Mouse (Mus musculus) ES-E14 (cell line): ENCODE measurements around the gene Tulp1. TPM values are rescaled to one million over a fixed set of nuclear protein-coding genes. Genes with fewer than 3 reads are reported as not detected.
A peak's percentile ranks its signal among the peaks of the same experiment; 100 is the strongest.
"Not testable (repeated sequence)": the region's sequence is repeated elsewhere in the genome, so short reads cannot be mapped to it uniquely, and the experiment has no call there.

Source experiments
- DNase-seq: peaks from one replicate; pipeline ENCODE4 v3.0.0-alpha.2; 2013; ENCODE audit warnings: low read depth, low spot score
- H3K27ac ChIP-seq: 2 replicates; pipeline ENCODE4 v1.5.1; 2012; ENCODE audit warnings: low read depth, mild to moderate bottlenecking, low read length, moderate library complexity, mixed read lengths; ENCODE audit not compliant: poor library complexity, insufficient read depth, severe bottlenecking
- H3K36me3 ChIP-seq: 2 replicates; pipeline ENCODE4 v1.6.1; 2012; ENCODE audit warnings: mild to moderate bottlenecking, low read length, moderate library complexity, mixed read lengths; ENCODE audit not compliant: control insufficient read depth, poor library complexity, insufficient read depth, severe bottlenecking
- H3K4me1 ChIP-seq, 2 experiments: fragments of 150-350 bp in 1 of 2; sonication (generic) in 1 of 2; 2 replicates each; pipeline ENCODE4 v1.6.1; 2012; ENCODE audit warnings: low read length in 2 of 2, mild to moderate bottlenecking in 1 of 2, mixed read lengths in 1 of 2; ENCODE audit not compliant: control insufficient read depth in 2 of 2, insufficient read depth in 2 of 2, poor library complexity in 1 of 2
- H3K4me3 ChIP-seq, 2 experiments: fragments of 150-350 bp in 1 of 2; sonication (generic) in 1 of 2; 2 replicates each; pipeline ENCODE4 v1.5.1; 2012; ENCODE audit warnings: low read length in 2 of 2, low read depth in 1 of 2, mild to moderate bottlenecking in 1 of 2, mixed read lengths in 1 of 2; ENCODE audit not compliant: insufficient read depth in 1 of 2, poor library complexity in 1 of 2, severe bottlenecking in 1 of 2
- H3K9ac ChIP-seq: 2 replicates; pipeline ENCODE4 v1.6.1; 2012; ENCODE audit warnings: low read depth, mild to moderate bottlenecking, low read length, mixed read lengths; ENCODE audit not compliant: poor library complexity, insufficient read depth, severe bottlenecking
- H3K9me3 ChIP-seq: fragments of 150-350 bp; sonication (generic); 2 replicates; pipeline ENCODE4 v1.6.1; 2012; ENCODE audit warnings: low read depth, mild to moderate bottlenecking, low read length; ENCODE audit not compliant: control insufficient read depth, insufficient read depth
- CHD2 ChIP-seq: IDR thresholded peaks from 2 replicates; pipeline ENCODE4 v1.6.1; 2014; ENCODE audit warnings: mild to moderate bottlenecking, low read depth, low read length, inconsistent platforms
- HCFC1 ChIP-seq: IDR thresholded peaks from 2 replicates; pipeline ENCODE4 v1.6.1; 2012; ENCODE audit warnings: low read length, inconsistent platforms, borderline replicate concordance; ENCODE audit not compliant: insufficient read depth
- MAFK ChIP-seq: IDR thresholded peaks from 2 replicates; pipeline ENCODE4 v1.6.1; 2014; ENCODE audit warnings: mild to moderate bottlenecking, low read depth, low read length, inconsistent platforms; ENCODE audit not compliant: insufficient read depth
- ZC3H11A ChIP-seq: IDR thresholded peaks from 2 replicates; pipeline ENCODE4 v1.6.1; 2012; ENCODE audit warnings: low read depth, mild to moderate bottlenecking, inconsistent platforms, low read length, borderline replicate concordance
- ZNF384 ChIP-seq: IDR thresholded peaks from 2 replicates; pipeline ENCODE4 v1.6.1; 2012; ENCODE audit warnings: low read depth, low read length, inconsistent platforms
- in situ Hi-C, 2 experiments: fragments of 600-800 bp; cut with MboI; formaldehyde crosslinking; loops; one replicate each; pipeline ENCODE4 v1.15.1; 2025; ENCODE audit warnings: low sequenced_read_pairs in 2 of 2, inconsistent platforms in 1 of 2; ENCODE audit not compliant: unreplicated experiment in 2 of 2
- total RNA-seq: library from RNA; depleted of rRNA; stranded (reverse); fragments of 300-350 nt; gene quantifications from 2 replicates; pipeline ENCODE4 v1.2.3, GENCODE M21; 2012

Tulp1 gene
- total RNA-seq, 1 experiment = 3.7 TPM

DNA sequence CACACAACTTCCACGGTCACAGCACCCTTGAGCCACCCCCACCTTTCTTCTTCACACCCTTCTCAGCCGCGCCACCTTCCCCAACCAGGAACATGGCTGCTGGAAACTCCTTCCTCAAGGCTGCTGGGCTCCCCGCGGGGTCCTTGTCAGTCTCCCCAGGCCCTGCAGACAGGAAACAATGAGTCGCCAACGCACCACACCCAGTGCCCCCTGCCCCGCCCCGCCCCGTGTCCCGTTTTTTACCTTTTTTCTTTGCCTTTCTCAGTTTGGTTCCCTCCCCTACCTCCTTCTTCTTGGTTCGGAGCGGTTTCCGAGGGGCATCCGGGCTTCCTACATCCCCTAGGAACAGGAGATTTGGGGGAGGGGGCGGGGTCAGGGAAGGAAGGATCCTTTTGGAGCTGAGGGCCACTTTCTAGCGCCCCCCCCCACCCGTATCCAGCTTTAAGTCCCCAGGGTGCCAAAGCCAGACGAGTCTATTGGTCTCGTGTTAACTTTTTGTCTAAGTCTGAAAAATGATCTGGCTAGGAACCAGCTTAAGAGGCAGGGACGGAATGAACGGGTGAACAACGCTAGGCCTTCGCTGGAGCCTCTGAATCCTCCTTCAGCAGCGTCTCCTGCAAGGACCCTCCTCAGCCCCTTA is 2.2 kb downstream of the Tulp1 start:
- peak overlapping the region; percentile 10 to 56 for H3K4me3 ChIP-seq
- no peak for DNase-seq
- no peaks in the 10 kb centered on the region for H3K36me3 ChIP-seq
- H3K4me1 ChIP-seq = peaks cover 0 to 23% of the 10 kb centered on the region in 2 experiments; a peak in 3 of 4 replicates
- no peak overlapping the region for H3K27ac ChIP-seq
- TF ChIP-seq ZC3H11A (no peak), ZNF384 (no peak), CHD2 (no peak), HCFC1 (no peak), MAFK (no peak)
- H3K9ac ChIP-seq = peak overlapping the region; percentile 22; the same call in 1 of the 2 replicates
- H3K9me3 ChIP-seq = no peaks in the 10 kb centered on the region
- in situ Hi-C loops = no loop called here

DNA sequence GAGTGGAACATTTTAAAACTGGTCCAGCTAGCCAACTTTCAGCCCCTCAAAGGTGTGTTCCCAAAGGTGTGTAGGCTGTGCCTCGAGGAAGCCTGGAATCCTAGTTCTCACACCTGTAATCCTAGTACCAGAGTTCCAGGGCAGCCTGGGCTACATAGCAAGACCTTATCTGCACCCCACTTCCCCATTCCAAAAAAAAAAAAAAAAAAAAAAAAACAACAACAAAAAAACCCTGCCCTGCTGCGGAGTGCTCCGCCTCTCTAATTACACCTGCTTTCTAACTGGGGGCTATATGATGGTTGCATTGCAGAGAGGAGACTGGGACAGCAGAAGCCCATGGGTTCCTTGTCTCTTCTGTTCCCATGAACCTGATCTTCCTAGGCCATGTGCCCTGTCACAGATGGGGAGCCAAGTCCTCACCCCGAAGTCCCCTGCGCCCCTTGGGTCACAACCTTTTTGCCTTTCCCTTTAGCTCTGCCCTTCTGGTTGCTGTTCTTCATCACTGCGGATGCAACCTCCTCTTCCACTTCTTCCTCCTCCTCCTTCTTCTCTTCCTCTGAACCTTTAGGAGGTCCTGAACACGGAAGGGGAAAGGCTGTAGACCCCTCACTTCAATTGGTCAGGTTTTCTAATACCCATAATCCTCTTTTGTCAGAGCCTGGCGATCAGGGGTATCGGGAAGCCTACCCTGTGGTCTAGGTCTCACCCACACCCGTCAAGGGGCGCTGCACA is 2.9 kb downstream of the Tulp1 start:
- 0 out of 2 replicates have a peak, but pooled peaks have one; percentile 23 for TF ChIP-seq ZNF384
- TF ChIP-seq CHD2 = no peak
- H3K27ac ChIP-seq = no peak overlapping the region
- in situ Hi-C loops = no loop called here

DNA sequence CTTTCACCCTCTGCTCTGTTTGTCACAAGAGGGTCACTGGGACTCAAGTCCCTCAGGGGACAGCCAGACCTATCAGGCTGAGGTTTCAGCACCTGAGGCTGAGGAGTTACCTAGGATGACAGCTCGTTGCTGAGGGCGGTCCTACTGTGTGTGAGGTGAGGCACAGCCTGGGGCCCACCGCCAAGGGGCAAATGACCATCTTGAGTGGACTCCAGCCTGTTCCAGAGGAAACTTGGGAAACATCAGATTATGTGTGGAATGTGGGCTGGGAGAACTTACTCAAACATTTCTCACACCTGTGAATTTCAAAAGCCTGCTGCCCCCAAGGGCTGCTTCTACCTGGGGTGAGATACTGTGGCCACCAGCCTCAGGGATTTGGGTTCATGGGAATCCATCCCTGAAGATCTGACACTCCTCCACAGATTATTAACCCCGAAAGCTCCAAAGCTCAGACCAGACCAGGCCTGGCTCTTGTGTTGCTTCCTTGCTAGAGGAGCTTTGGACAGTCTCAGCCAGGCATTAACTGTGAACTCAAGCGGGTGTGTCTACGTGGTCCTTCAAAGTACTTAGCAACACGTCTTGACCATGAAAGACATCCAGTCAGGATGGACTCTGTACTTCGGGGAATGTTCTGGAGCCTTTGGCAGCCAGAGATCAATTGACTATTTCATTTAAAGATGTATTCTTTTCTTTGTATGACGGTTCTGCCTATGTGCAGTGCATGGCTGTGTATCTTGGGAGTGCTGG is 4.3 kb downstream of the Tulp1 start:
- Histone ChIP-seq H3K36me3 (no peaks in the 10 kb centered on the region), H3K4me1 (peaks cover 0 to 23% of the 10 kb centered on the region in 2 experiments; a peak in 3 of 4 replicates), H3K9me3 (no peaks in the 10 kb centered on the region), H3K4me3 (no peak overlapping the region), H3K27ac (no peak overlapping the region), H3K9ac (no peak overlapping the region)
- DNase-seq = no peak
- TF ChIP-seq ZC3H11A (no peak), CHD2 (no peak), ZNF384 (no peak), HCFC1 (no peak), MAFK (no peak)
- in situ Hi-C loops = no loop called here

More for the DNA sequence above, 2.9 kb downstream of the Tulp1 start:
- H3K9me3 ChIP-seq = no peaks in the 10 kb centered on the region
- H3K4me1 ChIP-seq = peaks cover 0 to 23% of the 10 kb centered on the region in 2 experiments; a peak in 3 of 4 replicates
- H3K9ac ChIP-seq = no peak overlapping the region
- H3K36me3 ChIP-seq = no peaks in the 10 kb centered on the region
- DNase-seq = no peak
- H3K4me3 ChIP-seq = peak overlapping the region; percentile 10 to 56

DNA sequence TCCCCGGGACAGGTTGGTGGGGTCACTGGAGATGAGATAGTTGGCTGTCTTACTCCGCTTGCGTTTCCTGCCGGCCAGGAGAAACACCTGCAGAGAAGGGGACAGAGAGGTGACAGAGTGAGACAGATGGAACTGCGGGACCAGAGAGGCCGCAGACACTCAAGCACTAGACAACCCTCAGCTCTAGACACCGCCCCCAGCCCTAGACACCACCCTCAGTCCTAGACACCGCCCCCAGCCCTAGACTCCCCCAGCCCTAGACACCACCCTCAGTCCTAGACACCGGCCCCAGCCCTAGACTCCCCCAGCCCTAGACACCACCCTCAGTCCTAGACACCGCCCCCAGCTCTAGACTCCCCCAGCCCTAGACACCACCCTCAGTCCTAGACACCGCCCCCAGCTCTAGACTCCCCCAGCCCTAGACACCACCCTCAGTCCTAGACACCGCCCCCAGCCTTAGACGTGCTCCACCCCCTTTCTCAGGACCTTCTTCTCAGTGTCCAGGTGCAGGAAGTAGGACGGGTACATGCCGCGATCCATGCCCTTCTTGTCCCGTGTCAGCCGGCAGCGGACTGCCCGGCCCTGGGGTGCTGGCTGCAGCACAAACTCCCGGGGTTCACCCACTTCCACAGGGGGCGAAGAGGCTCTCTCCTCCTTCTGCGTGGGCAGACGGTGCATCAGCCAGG is 6.3 kb downstream of the Tulp1 start:
- H3K27ac ChIP-seq, in situ Hi-C loops, H3K9me3 ChIP-seq, H3K36me3 ChIP-seq, DNase-seq, H3K9ac ChIP-seq: not testable (repeated sequence)
- peak overlapping the region; percentile 36 to 55; a peak in 2 of 4 replicates for H3K4me3 ChIP-seq
- peaks cover 0 to 14% of the 10 kb centered on the region in 2 experiments; a peak in 3 of 4 replicates for H3K4me1 ChIP-seq
